Mouse (Mus musculus) adrenal gland, postnatal 14 days (tissue): ENCODE results near the gene Scaf1. TPM values are rescaled to one million over a fixed set of nuclear protein-coding genes. Genes with fewer than 3 reads are reported as not detected.
A peak's percentile ranks its signal among the peaks of the same experiment; 100 is the strongest.

ENCODE experiments used
- DNase-seq: peaks from one replicate; pipeline ENCODE4 v3.0.0; 2021; ENCODE audit warnings: mixed read lengths
- total RNA-seq: library from RNA; stranded (reverse); gene quantifications from 2 replicates; pipeline ENCODE4 v1.2.3, GENCODE M21; 2021

Gene Scaf1
- total RNA-seq, 1 experiment from 2014 or later: 76.3 TPM

DNA sequence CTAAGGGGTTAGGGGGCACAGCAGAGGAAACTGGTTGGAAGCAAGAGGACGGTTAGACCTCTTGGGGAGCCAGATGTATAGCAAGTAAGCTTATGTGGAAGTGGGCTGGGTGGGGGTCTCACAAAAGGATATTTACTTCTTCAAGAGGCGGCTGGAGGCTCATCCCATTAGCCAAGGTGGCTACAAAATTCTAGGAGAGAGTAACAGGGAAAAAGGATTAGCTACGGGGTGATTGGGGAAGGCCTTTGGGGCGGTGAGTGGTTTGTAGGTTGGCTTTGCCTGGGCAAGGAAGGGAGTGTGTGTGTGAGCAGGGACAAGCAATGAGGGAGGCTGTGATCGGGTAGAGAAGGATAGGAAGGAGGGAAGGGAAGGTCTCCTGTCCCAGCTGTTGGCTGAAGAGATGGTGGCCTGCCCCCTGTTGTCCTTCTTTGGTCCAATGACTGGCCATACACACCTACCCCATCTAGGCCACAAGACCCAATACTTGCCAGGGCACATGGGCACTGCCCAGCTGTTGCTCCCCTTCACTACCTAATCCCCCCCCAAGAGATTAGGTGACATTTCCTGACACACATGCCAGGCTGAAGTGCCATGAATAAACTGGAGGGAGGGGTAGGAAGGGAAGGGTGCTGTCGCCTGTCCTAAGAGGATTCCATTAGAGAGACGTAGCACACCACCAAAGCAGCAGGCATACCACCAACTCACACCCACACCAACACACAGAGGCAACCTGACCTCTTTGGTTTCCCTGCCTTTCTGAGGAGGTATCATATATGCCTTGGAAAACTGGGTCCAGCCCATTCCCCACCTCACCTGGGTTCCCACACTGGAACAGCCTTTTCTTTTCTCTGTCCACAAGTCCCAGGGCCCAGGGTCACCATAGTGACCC, 32.0 kb downstream of the Scaf1 start:
- peak; percentile 3 for DNase-seq

DNA sequence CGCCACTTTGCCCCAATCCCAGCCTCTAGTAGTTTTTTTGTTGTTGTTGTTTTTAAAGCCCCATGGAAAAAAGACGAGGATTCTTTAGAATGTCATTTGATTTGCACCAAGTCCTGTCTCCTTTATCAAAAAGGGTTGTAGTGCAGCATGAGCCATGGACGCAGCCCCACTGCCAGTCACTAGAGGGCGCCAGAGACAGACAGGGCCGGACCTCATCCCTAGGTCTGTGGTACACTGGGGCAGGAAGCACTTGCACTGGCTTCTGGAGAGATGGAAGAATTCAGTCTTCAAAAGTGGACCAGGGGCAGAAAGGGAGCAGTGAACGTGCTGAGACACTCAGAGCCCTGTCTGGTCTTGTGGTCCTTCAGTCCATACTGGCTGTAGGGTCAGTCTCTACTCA, 33.1 kb downstream of the Scaf1 start:
- DNase-seq: peak; percentile 94

DNA sequence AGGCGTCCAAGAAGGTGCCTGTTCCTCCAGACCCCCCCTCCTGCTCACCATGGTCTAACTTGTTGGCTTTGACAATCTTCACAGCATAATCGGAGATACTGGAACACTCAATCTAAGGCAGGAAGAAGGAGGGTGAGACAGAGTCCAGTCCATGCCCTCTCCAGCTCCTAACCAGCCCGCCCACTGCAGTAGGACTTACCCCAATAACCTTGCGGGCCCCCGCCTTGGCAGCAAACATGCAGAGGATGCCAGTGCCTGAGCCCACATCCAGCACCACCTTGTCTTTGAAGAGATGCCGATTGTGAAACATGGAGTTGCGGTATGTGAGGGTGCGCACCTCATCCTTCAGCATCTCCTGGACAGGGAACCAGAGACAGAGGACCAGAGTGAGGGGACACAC, 34.6 kb downstream of the Scaf1 start:
- no peak for DNase-seq

DNA sequence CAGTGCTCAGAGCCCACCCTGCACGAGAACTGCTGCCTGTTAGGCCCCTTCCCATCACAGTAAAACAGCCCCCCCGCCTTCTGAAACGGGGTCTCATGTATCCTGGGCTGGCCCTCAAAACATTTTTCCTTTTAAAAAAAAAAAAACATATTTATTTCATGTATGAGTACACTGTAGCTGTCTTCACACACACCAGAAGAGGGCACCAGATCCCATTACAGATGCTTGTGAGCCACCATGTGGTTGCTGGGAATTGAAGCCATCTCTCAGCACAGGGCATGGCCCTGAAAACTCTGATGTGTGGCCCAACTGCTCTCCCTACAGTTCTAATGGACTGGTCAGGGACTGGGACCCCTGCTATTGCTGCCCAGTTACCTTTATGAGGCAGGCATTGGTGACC, 37.9 kb downstream of the Scaf1 start:
- no peak for DNase-seq

DNA sequence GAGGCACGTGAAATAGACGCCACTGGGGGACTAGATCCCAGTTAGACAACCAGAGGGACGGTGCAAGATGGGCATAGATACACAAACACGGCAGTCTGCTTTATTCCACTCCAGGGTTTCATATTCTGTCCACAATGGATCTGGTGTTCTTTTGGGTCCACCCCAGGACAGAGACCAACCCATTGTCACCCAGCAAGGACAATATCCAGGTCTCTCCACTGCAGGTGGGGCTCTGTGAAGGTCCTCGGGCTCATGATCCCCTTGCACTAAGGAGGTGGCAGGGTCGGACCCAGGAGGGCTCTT, 41.1 kb downstream of the Scaf1 start:
- DNase-seq: no peak

DNA sequence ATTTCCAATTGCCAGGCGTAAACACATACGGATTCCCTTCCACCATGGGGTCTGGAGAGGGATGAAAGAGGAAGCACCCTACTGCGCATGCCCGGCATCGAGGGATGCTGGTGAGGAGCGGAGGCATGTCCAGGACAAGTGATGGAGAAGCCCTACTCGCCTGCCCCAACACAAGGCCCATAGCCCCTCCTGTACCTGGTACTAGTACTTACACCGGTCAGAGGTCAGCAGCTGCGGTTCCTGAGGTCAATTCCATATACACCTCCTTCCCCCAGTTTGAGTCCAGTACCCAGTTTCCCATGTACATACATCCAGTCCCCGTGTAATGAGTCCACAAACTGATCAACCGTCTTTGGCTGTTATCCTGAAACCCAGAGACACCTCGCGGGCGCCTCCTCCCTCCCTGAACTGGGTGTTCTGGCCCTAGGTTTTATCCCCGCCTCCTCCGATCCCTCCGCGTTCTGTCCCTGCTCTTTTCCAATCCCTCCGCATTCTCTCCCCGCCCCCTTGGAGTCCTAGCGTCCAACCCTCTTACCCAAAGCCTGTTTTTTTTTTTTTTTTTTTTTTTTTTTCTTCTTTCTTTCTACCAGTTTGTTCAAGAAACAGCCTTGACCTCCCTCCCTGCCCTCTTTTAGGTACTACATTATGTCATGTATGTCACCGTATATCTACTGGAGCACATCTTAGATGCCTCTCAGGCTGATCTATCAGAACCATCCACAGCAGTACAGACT, 41.6 kb downstream of the Scaf1 start, which contains the start of gene Cpt1c:
Gene Cpt1c, minus strand, starts transcription at position 469 of the 734 bp plus-strand sequence.
- peak; percentile 91 for DNase-seq

DNA sequence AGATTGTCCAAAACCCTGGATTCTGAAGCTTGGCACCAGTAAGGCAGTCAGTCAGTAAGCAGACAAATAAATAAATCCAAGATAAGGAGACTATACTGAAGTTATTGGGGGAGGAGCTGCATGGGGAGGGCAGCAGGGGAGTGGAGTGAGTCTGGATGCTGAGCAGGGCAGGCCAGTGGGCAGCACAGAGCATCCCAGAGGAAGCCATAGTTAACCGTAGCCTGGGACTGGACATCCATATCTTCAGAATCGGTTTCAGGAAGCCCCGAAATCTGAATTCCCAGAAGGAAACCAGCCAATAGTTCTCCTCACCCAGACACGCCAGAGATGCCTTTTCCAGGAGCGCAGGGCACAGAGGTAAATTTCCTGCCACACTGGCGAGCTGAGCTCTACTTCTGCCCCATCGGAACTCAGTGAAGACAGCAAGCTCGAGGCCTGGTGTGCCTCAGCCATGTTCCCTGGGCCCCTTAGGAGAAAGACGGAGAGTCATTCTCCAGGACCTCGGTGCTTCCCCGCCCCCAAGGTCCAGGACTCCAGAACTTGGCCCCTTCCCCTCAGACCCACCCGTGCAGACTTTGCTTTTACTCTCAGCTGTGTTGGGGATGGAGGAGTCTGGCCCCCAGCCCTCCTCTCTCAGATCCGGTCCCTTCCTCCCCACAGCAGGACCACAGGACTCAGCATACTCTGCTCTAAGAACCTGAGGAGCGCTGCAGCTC, 42.6 kb downstream of the Scaf1 start:
- no peak for DNase-seq

DNA sequence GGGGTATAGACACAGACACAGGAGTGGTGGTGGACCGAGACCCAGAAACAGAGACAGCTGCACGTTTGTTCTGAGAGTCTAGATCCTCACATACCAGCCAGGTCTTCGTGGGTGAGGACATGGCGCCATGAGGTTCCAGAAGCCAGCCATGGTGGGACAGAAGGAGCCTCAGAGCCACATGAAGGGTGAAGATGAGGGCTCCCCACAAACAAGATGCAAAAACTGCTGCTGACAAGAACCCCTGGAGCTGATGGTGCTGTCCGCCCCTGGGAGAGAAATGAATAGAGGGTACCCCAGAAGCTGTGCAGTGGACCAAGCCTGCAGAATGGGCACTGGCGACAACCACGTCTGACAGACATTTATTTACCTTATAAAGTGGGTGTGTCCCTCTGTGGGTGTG, 45.0 kb downstream of the Scaf1 start:
- no peak for DNase-seq

DNA sequence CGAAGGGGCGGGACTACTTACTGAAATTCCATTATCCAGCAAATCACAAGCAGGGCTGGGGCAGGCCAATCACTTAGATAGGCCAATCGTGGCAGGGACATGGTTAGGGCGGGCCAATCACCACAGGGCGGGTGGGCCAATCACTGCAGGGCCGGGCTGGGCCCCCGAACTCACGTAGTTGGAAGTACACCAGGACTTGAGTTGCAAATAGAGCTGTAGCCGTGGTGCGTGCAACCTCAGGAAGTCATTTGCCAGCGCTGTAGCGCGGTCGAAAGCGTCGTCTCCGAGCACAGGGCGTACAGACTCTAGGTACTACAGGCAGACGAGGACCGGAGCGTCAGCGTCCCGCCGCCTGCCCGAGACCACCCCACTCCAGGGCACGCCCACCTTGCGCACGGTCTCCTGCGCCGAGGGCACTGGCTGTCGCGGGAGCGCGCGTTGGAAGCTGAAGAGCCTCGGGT, 45.9 kb downstream of the Scaf1 start:
- DNase-seq: peak; percentile 93

DNA sequence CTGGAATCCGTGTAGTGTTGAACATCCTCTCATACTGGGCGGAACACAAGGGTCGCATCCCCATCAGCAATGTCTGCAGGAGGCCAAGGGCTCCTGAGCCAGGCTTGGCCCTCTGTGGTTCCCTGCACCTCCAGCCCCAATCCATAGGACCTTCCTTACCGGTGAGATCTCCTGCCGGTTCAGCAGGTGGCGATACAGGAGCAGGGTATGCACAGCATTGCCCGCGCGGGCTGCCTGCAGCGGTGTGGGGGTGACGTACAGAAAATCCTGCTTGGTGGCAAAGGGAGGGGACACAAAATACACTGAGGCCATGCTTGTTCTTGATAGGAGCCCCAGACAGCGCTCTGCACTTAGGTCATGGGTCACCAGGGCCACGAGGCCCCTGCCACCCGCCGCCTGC, 49.5 kb downstream of the Scaf1 start:
- no peak for DNase-seq

DNA sequence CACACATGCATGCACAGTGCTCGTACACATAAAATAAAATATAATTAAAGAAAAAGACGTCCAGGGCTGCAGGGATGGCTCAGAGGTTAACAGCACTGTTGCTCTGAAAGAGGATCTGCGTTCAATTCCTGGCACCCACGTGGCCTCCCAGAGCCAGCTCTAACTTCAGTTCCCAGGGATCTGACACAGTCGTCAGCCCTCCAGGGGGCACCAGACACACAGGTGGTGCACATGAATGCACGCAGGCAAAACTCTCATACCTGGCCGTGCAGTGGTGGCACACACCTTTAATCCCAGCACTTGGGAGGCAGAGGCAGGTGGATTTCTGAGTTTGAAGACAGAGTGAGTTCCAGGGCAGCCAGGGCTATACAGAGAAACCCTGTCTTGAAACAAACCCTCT, 50.2 kb downstream of the Scaf1 start:
- no peak for DNase-seq

DNA sequence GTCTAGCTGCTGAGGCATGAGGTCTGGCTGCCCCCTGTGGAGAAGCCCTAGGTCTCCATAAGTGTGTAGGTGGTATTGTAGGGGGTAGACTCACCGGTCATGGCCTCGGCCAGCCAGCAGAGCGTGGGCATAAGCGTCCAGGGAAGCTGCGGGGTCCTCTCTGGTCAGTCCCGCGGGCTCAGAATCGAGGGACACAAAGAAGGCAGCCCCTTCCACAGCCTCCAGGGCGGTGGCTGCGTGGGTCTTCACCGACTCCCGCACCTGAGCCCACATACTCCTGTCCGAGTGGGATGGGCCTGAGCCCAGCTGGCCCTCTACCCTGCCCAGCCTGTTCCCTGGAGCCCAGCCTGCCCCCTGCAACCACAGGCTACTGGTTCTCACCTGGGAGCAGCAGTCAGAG, 51.2 kb downstream of the Scaf1 start:
- no peak for DNase-seq

DNA sequence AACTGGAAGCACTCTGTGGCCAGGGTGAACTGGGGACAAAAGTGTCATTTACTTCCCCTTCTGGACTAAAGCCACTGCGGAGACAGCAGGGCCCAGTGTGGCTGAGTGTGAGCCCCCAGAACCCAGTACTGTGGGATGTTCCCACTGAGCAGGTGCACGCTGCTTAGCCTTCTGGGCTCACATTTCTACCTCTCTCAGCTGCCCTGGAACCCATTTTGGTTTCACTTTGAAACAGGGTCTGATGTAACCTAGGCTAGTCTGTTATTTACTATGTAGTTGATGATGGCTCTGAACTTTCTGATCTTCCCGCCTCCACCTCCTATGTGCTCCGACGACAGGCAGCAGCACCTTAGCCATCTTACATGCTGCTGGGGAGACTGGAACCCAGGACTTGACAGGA, 53.3 kb downstream of the Scaf1 start:
- no peak for DNase-seq

DNA sequence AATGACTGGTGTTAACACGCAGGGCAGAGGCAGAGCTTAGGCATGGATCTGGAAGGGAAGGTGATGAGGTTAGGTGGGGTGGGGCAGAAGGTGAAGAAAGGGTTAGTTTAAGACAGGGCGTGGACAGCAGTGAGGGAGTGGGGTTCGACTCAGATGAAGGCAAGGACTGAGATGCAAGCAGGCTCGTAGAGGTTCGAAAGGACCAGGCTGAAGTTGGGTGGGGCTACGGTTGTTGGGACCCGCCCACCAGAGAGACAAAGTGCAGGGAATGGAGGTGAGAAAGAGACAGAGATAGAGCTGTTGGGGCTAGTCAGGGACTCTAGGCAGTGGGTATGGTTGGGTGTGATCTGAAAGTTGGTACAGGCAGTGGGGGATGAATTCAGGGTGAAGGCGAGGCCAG, 53.8 kb downstream of the Scaf1 start:
- DNase-seq: no peak

DNA sequence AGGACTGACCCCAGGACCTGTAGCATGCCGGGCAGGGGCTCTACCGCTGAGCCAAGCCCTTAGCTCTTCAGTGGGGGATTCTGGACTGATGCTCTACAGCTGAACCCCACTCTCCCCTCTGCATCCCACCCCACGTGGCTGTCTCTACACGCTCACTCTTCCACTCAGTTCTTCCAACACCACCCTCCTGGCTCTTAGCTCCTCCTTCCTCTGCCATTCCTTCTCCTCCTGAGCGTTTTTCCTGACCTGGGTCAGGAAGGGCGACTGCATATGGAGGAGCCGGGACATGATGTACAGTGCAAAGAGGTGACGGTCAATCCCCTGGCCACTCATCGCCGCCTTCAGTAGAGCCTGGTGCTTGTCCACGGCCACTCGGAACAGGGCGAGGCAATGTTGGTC, 55.7 kb downstream of the Scaf1 start:
- no peak for DNase-seq

DNA sequence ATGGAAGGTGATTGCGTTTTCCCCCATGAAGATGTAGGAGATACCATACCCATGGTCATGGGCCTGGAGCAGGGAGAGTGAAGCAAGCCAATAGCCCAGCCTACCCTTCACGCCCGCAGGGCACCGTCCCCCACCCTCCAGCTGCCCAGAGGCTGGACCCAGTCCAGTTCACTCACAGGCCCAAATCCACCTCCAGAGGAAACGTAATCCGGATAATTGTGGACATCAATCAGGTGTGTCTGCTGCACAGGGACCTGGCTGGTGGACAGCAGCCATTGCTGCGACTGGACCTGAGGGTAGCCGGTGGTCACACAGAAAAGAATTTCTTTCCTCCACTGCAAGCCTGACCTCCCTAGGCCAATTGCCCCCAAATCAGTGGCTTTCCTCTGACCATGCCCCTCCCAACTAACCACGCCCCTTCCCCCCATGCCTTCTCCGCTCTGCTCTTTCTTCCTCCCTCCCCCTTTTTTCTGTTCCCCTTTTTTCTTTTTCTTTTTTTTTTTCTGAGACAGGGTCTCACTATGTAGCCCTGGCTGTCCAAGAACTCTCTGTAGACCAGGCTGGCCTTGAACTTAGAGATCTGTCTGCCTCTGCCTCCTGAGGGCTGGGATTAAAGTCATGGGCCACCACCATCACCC, 56.2 kb downstream of the Scaf1 start:
- no peak for DNase-seq

DNA sequence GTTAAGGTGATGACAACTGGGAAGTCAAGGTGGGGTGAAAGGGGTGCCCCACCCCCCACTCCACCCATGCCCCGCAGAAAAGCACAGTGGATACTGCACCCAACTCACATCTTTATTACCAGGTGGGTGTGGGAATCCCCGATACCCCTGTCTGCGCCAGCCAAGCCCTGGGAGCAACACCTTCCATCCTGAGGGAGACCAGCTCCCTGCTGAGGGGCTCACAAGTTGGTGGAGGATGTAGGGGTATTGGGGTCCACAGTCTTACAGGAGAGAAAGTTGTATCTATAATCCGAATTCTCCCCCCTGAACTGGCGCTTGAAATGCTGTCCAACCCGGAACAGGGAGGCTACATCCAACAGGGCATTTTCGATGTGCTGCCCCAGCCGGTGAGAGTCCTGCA, 56.9 kb downstream of the Scaf1 start:
- no peak for DNase-seq

DNA sequence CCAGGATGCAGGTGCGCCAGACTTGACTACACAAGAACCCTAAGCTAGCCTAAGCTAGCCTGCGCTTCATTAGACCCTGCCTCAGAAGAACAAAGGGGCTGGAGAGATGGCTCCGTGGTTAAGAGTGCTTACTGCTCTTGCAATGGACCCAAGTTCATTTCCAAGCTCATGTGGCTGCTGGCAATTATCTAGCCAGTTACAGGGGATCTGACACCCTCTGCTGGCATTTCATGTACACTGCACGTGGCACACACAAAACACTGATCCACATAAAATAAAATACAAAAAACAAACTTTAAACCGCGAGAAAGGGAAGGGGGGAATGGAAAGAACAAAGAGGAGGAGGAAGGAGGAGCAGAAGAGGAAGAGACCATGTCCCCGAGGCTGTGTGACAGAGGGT, 58.0 kb downstream of the Scaf1 start:
- peak; percentile 74 for DNase-seq

DNA sequence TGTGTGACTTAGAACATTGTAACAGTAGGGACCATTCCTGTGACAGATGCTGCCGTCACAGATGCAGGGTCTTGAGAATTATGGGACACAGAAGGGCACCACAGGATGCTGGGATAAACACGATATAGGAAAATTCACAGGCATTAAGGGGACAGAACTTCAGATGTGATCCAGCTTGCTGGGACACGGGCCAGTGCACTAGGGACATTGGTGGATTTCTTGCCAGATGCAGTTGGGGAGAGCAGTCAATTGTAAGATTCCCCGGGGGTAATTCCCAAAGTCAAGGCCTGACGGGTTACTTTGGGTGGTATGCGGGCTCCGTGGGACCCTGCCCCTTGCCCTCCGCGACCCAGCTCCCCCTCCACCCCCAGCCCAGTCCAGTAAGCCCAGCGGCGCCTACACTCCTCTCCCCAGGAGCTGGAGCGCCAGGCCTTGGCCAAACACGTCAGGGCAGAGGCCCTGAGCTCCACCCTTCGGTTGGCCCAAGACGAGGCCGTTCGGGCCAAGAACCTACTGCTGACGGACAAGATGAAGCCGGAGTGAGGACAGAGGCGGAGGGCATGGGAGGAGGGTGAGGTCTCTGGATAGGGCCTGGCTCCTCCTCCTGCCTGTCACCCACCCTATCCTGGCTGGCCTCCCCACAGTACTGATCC, 58.9 kb downstream of the Scaf1 start:
- peak; percentile 41 for DNase-seq

DNA sequence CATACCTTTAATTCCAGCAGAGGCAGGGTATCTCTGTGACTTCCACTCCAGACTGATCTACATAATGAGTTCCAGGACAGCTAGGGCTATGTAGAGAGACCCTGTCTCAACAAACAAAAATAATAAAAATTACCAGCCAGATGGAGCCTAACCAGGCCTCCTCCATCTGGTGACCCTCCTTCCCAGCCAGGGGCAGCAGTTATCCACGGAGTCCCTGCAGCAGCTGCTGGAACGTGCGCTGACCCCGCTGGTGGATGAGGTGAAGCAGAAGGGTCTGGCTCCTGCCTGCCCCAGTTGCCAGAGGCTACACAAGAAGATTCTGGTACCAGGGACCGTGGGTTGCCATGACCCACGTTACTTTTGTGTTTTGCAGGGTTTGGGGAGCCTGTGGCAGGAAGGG, 59.9 kb downstream of the Scaf1 start:
- no peak for DNase-seq

DNA sequence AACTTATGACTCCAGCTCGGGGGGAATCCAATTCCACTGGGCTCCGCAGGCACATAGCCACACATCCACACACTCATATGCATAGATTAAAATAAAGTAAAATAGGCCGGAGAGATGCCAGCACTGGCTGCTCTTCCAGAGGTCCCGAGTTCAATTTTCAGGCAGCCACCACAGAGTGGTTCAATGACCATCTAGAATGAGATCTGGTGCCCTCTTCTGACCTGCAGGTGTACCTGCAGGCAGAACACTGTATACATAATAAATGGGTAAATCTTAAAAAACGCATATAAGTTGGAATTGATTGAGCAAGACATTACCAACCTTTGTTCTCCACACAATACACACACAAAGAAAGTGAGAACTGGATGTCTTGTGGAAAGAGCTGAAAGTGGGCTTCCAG, 60.5 kb downstream of the Scaf1 start:
- no peak for DNase-seq
